Mouse (Mus musculus) neural tube, embryonic 15.5 days (tissue): ENCODE results near the gene Mgarp. TPM values are rescaled to one million over a fixed set of nuclear protein-coding genes. Genes with fewer than 3 reads are reported as not detected.
"Not testable (repeated sequence)": the region's sequence is repeated elsewhere in the genome, so short reads cannot be mapped to it uniquely, and the experiment has no call there.

Experiments
- ATAC-seq: fragments of 200-750 bp; cut with Nextera tagmentation; 2 replicates; pipeline ENCODE4 v1.8.0; 2017; ENCODE audit warnings: mild to moderate bottlenecking, moderate TSS enrichment, moderate library complexity; ENCODE audit not compliant: low FRiP score
- H3K27ac ChIP-seq: fragments of 300-500 bp; sonication (generic); replicated peaks from 2 replicates; pipeline ENCODE4 v1.5.1; 2015; ENCODE audit warnings: mild to moderate bottlenecking, inconsistent platforms
- H3K27me3 ChIP-seq: fragments of 300-500 bp; sonication (generic); replicated peaks from 2 replicates; pipeline ENCODE4 v1.6.1; 2015; ENCODE audit warnings: inconsistent platforms
- H3K36me3 ChIP-seq: fragments of 300-500 bp; sonication (generic); 2 replicates; pipeline ENCODE4 v1.6.1; 2015; ENCODE audit warnings: inconsistent platforms
- H3K4me1 ChIP-seq: fragments of 300-500 bp; sonication (generic); 2 replicates; pipeline ENCODE4 v1.6.1; 2015; ENCODE audit warnings: inconsistent platforms
- H3K4me2 ChIP-seq: fragments of 300-500 bp; sonication (generic); 2 replicates; pipeline ENCODE4 v1.6.1; 2015; ENCODE audit warnings: inconsistent platforms, mild to moderate bottlenecking, moderate library complexity
- H3K4me3 ChIP-seq: fragments of 300-500 bp; sonication (generic); replicated peaks from 2 replicates; pipeline ENCODE4 v1.5.1; 2015; ENCODE audit warnings: mild to moderate bottlenecking, inconsistent platforms
- H3K9ac ChIP-seq: fragments of 300-500 bp; sonication (generic); replicated peaks from 2 replicates; pipeline ENCODE4 v1.6.1; 2015; ENCODE audit warnings: mild to moderate bottlenecking, inconsistent platforms
- H3K9me3 ChIP-seq: fragments of 300-500 bp; sonication (generic); replicated peaks from 2 replicates; pipeline ENCODE4 v1.6.1; 2016; ENCODE audit warnings: inconsistent platforms
- WGBS: fragments of 180-500 bp; shearing (Covaris S2); methylation state at CpG from one replicate; pipeline ENCODE4 v1.1.7; 2015; ENCODE audit warnings: mixed read lengths; 5-methylcytosine and 5-hydroxymethylcytosine counted together
- polyA plus RNA-seq: library from polyadenylated mRNA; unstranded; fragments of >200 nt; fragmentation: Nextera tagmentation; extraction: Ambion mirVana; gene quantifications from 2 replicates; pipeline ENCODE4 v1.2.1, GENCODE M21; 2015

The Mgarp gene
- polyA plus RNA-seq, 1 experiment from 2014 or later: 0.81 TPM

DNA sequence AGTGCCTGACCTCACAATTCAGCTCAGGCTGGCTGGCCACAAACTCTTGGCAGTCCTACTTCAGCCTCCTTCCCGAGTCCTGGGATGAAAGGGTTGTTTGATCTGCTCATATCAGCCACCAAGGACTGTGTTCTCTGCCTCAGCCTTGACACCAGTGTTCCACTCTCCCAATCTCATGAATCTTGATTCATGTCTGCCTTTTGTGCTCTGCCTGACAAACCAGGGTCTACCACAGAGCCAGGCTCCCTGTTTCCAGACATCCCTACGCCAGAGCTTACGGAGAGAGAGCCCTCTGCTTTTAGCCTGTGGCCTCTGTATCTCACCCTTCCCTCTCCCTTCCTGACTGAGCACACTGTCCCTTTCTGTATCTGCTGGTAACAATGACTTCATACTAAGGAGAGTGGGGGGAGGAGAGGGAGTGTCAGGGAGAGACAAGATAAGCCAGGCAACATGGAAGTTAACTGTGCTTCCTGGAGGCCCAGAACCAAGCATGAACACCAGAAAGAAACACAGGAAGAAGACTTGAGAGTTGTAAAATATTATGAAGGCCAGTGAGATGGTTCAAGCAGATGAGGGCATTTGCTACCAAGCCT, 47.8 kb downstream of the Mgarp start:
- no peak overlapping the region for H3K4me2 ChIP-seq
- no peak for ATAC-seq
- no peak overlapping the region for H3K4me3 ChIP-seq
- 30% methylated on average over 3 of the region's 3 CpGs for WGBS
- no peaks in the 10 kb centered on the region for H3K27me3 ChIP-seq
- no peak overlapping the region for H3K27ac ChIP-seq
- no peaks in the 10 kb centered on the region for H3K36me3 ChIP-seq
- H3K9me3 ChIP-seq: no peaks in the 10 kb centered on the region
- no peaks in the 10 kb centered on the region for H3K4me1 ChIP-seq
- H3K9ac ChIP-seq: no peak overlapping the region

DNA sequence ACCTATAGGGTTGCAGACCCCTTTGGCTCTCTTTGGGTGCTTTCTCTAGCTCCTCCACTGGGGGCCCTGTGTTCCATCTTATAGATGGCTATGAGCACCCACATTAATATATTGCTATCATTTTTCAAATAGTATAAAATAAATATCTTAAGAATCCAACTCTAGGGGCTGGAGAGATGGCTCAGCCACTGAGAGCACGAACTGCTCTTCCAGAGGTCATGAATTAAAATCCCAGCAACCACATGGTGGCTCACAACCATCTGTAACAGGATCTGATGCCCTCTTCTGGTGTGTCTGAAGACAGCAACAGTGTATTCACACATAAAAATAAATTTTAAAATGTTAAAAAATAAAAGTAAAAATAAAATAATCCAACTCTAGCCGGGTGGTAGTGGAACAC, 51.5 kb downstream of the Mgarp start:
- not testable (repeated sequence) for H3K4me3 ChIP-seq, ATAC-seq
- WGBS: 94% methylated on average over 2 of the region's 2 CpGs

DNA sequence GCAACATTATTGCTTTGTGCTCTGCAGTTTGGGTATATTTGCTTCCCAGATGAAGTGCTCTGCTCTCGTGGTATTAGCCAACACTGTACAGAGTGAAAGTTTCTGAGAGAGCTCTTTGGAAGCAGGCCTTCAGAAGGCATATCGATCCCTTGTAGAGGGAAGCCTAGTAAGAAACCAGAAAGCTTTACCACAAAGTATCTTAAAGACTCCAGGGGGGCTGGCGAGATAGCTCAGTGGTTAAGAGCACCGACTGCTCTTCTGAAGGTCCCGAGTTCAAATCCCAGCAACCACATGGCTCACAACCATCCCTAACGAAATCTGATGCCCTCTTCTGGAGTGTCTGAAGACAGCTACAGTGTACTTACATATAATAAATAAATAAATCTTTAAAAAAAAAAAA, 52.4 kb downstream of the Mgarp start:
- 95% methylated on average over 6 of the region's 6 CpGs for WGBS
- not testable (repeated sequence) for H3K4me2 ChIP-seq, H3K27ac ChIP-seq, H3K9me3 ChIP-seq, H3K36me3 ChIP-seq, H3K27me3 ChIP-seq, ATAC-seq, H3K9ac ChIP-seq, H3K4me3 ChIP-seq
- H3K4me1 ChIP-seq: peaks cover 12% of the 10 kb centered on the region

More for the DNA sequence above, 51.5 kb downstream of the Mgarp start:
- not testable (repeated sequence) for H3K36me3 ChIP-seq, H3K4me2 ChIP-seq, H3K9ac ChIP-seq, H3K27ac ChIP-seq, H3K9me3 ChIP-seq, H3K27me3 ChIP-seq, H3K4me1 ChIP-seq

- Histone ChIP-seq H3K27me3 (no peaks in the 10 kb centered on the region), H3K9ac (no peak overlapping the region)
- WGBS: 90% methylated on average over 4 of the region's 4 CpGs
Measured at GRCm38 (mm10) chr3:51343260-51343659, 53.3 kb downstream of the Mgarp start.

GRCm38 (mm10) chr3:51342152-51342551, 54.4 kb downstream of the Mgarp start:
- H3K27ac ChIP-seq: peak overlapping the region; percentile 97
- ATAC-seq: no peak
- no peaks in the 10 kb centered on the region for H3K27me3 ChIP-seq
- H3K4me1 ChIP-seq: peaks cover 22% of the 10 kb centered on the region
- H3K4me2 ChIP-seq: peak overlapping the region; percentile 82
- no peaks in the 10 kb centered on the region for H3K9me3 ChIP-seq
- no peaks in the 10 kb centered on the region for H3K36me3 ChIP-seq
- WGBS: 5% methylated on average over 9 of the region's 9 CpGs
- peak overlapping the region; percentile 82 for H3K9ac ChIP-seq
- H3K4me3 ChIP-seq: peak overlapping the region; percentile 91

More at GRCm38 (mm10) chr3:51343260-51343659, 53.3 kb downstream of the Mgarp start:
- Histone ChIP-seq H3K4me3 (no peak overlapping the region), H3K36me3 (no peaks in the 10 kb centered on the region), H3K4me1 (peaks cover 19% of the 10 kb centered on the region), H3K9me3 (no peaks in the 10 kb centered on the region), H3K4me2 (no peak overlapping the region), H3K27ac (no peak overlapping the region)
- no peak for ATAC-seq

DNA sequence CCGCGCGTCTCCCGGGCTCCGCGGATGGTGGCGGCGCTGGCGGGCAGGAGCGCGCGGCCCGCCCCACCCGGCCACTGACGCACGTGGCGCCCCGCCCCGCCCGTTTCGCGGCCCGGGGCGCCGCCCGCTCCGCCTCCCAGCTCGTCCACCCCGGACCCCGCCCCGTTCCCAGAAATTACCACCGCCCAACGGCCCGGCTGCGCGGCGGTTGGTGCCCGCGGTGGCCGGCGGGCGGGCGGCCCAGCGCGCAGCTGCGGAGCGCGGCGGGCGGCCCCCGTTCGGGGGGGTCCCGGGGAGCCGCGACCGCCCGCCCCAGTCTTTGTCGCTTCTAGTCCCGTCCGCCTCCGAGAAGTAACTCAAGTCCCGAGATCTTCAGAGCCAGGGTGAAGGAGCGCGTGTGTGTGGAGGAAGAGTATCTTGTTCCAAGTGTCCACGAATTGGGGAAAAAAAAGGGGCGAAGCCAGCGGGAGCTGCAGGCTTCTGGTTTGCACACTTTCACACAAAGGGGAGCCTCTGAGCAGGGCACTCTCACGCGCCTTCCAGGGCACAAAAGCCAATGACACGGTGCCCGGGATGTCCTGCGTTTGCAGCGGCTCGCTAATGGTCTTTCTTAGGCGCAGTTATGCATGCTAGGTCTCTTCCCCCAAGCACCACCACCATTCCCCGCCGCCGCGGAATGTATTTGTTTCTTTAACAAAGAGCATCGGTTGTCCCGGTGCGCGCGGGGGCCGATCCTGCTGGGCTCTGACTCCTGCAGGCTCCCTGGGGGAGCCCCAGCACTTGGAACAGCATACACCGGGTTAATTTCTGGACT, 55.1 kb downstream of the Mgarp start:
- peaks cover 22% of the 10 kb centered on the region for H3K4me1 ChIP-seq
- H3K27ac ChIP-seq: peak overlapping the region; percentile 97
- H3K36me3 ChIP-seq: no peaks in the 10 kb centered on the region
- peak; percentile 85 for ATAC-seq
- H3K9ac ChIP-seq: peak overlapping the region; percentile 82
- peak overlapping the region; percentile 82 for H3K4me2 ChIP-seq
- WGBS: under 1% methylated on average over 55 of the region's 86 CpGs
- H3K9me3 ChIP-seq: no peaks in the 10 kb centered on the region
- peak overlapping the region; percentile 91 for H3K4me3 ChIP-seq
- no peaks in the 10 kb centered on the region for H3K27me3 ChIP-seq

GRCm38 (mm10) chr3:51340552-51341267, 55.8 kb downstream of the Mgarp start, which contains the start of gene Elf2:
Elf2 (minus strand) TSS chr3:51340663.
- H3K9ac ChIP-seq: peak within 1 kb of the TSS; percentile 82
- peak within 1 kb of the TSS; percentile 91 for H3K4me3 ChIP-seq
- peak within 1 kb of the TSS; percentile 82 for H3K4me2 ChIP-seq
- H3K27me3 ChIP-seq: no peaks in the 10 kb centered on the region
- no peaks in the 10 kb centered on the region for H3K9me3 ChIP-seq
- peaks cover 22% of the 10 kb centered on the region for H3K4me1 ChIP-seq
- peak within 1 kb of the TSS; percentile 97 for H3K27ac ChIP-seq
- H3K36me3 ChIP-seq: no peaks in the 10 kb centered on the region
- WGBS: under 1% methylated on average over 62 of the region's 87 CpGs
- peak; percentile 84 for ATAC-seq

GRCm38 (mm10) chr3:51339734-51340551, 56.6 kb downstream of the Mgarp start:
- peak overlapping the region; percentile 82 for H3K9ac ChIP-seq
- whole genome bisulfite sequencing: under 1% methylated on average over 104 of the region's 113 CpGs
- no peaks in the 10 kb centered on the region for H3K36me3 ChIP-seq
- ATAC-seq: peak; percentile 56
- peaks cover 22% of the 10 kb centered on the region for H3K4me1 ChIP-seq
- no peaks in the 10 kb centered on the region for H3K27me3 ChIP-seq
- H3K4me3 ChIP-seq: peak overlapping the region; percentile 91
- H3K4me2 ChIP-seq: peak overlapping the region; percentile 82
- no peaks in the 10 kb centered on the region for H3K9me3 ChIP-seq
- peak overlapping the region; percentile 97 for H3K27ac ChIP-seq

GRCm38 (mm10) chr3:51339378-51339733, 57.2 kb downstream of the Mgarp start:
- Histone ChIP-seq H3K4me1 (peaks cover 24% of the 10 kb centered on the region), H3K4me3 (peak overlapping the region; percentile 91), H3K36me3 (no peaks in the 10 kb centered on the region), H3K27me3 (no peaks in the 10 kb centered on the region), H3K27ac (peak overlapping the region; percentile 97), H3K9ac (peak overlapping the region; percentile 82), H3K9me3 (no peaks in the 10 kb centered on the region), H3K4me2 (peak overlapping the region; percentile 82)
- no peak for ATAC-seq
- WGBS: 2% methylated on average over 9 of the region's 9 CpGs
